Mouse (Mus musculus) left cerebral cortex, postnatal 36 days (tissue): Measurements from ENCODE around the gene Bcap31. TPM values are rescaled to one million over a fixed set of nuclear protein-coding genes. Genes with fewer than 3 reads are reported as not detected.
"Not testable (repeated sequence)": the region's sequence is repeated elsewhere in the genome, so short reads cannot be mapped to it uniquely, and the experiment has no call there.

Experiments
- DNase-seq, 2 experiments: peaks; one replicate each; pipeline ENCODE4 v3.0.0; 2021 to 2022; ENCODE audit warnings: low spot score in 2 of 2, mixed read lengths in 1 of 2
- intact Hi-C: fragments of 180-260 bp; cut with DNase I; formaldehyde crosslinking; loops from one replicate; pipeline ENCODE4 v1.15.1; 2025
- total RNA-seq, 2 experiments: library from RNA; stranded (reverse); gene quantifications; 2 replicates each; pipeline ENCODE4 v1.2.3; 2021

The Bcap31 gene
- total RNA-seq, result 10 to 100 TPM; 77.9 to 83.8 TPM

DNA sequence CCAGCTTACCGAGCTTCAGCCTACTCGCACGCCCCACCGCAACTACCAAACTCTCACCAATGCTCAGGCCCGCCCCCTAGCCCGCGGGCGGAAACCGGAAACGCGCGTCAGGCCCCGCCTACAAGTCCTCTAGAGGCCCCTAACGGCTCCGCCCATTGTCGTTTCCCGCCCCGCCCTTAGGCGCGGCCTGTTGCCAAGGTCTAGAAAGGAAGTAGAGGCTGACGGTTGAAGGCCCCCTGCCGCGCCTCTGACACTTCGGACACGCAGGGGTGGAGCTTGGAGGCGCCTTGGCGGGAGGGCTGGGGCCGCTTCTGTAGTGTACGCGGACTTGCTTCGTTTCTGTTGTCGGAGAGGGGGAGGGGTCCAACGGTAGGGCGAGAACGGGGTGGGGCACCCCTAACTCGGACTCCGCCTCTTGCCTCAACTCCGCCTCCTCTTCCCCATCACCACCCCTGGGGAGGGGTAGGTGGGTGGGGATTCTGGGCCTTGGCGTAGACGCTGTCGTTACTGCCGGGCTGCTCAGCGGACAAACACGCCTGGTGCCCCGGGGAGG lies at the start of gene Bcap31, which contains the start of gene Abcd1:
Gene Bcap31 (minus strand): TSS at position 67 of the 553 bp plus-strand sequence.
Gene Abcd1 (plus strand): TSS at position 489 of the 553 bp plus-strand sequence.
- DNase-seq, result peak; percentile 85 to 86

GRCm38 (mm10) chrX:73765311-73765710 lies 49.3 kb upstream of the Bcap31 start:
- no peak for DNase-seq
- intact Hi-C loops, result no loop called here

More for the DNA sequence above, at the start of gene Bcap31, which contains the start of gene Abcd1:
- intact Hi-C loops, result loop anchor here (5.0 kb wide), 2 partner anchors 66 to 181 kb away; partner anchors contain the start of gene L1cam

DNA sequence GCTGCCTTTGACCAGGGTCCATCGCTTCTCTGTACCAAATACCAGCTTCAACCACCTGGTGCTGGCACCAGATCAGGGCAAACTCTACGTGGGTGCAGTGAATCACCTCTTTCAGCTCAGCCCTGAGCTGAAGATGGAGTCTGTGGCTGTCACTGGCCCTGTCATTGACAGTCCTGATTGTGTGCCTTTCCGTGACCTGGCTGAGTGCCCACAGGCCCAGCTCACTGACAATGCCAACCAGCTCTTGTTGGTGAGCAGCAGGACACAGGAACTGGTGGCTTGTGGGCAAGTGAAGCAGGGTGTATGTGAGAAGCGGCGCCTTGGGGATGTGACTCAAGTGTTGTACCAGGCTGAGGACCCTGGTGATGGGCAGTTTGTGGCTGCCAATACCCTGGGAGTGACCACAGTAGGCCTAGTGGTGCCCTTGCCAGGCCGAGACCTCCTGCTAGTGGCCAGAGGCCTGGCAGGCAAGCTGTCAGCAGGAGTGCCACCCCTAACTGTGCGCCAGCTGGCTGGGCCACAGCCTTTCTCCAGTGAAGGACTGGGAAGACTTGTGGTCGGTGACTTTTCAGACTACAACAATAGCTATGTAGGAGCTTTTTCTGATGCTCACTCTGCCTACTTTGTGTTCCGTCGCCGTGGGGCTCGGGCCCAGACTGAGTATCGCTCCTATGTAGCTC lies 42.8 kb upstream of the Bcap31 start:
- no peak for DNase-seq
- intact Hi-C loops, result no loop called here

DNA sequence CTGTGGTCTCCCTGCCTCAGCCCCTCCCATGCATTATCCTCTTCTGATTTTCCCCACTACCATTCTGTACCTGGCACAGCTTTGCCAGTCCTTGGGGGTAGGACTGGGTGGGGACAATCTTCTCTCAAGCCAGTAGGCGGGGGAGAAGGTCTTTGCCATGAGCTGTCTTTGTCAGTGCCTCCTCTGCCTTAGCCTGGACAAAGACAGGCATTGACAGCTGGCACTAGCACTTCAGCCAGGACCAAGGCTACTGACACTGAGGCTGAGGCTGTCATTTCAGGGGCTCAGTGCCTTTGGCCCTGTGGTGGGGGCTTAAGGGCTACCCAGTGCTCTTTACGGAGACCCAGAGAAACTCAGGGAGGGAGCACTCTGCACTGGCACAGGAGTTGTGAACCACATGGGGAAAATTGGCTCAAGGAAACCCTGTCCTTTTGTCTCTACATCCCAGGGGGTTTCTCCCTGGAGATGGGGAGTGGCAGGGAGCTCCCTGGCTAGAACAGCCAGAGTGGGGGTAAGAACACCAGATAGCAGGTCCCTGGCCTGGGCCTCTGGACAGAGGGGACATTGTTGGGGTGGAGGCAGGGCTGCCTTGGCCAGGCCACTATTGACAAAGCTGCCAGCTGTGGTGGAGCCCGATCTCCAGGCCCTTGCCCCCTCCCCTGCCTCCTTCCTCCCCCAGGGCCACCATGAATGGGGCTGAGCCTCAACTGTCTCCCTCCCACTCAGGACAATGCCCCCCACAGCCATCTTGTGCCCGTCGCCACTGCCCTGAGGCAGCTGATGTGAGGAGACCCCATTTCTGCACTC lies 40.6 kb upstream of the Bcap31 start, which contains the start of gene Plxnb3:
Gene Plxnb3 (plus strand): TSS at position 757 of the 807 bp plus-strand sequence.
- DNase-seq, result no peak
- intact Hi-C loops, result no loop called here

- intact Hi-C loops, result no loop called here
- no peak for DNase-seq
Measured at GRCm38 (mm10) chrX:73748977-73749376, 33.0 kb upstream of the Bcap31 start.

- intact Hi-C loops, result no loop called here
- no peak for DNase-seq
Measured at GRCm38 (mm10) chrX:73744774-73745481, 29.0 kb upstream of the Bcap31 start.

DNA sequence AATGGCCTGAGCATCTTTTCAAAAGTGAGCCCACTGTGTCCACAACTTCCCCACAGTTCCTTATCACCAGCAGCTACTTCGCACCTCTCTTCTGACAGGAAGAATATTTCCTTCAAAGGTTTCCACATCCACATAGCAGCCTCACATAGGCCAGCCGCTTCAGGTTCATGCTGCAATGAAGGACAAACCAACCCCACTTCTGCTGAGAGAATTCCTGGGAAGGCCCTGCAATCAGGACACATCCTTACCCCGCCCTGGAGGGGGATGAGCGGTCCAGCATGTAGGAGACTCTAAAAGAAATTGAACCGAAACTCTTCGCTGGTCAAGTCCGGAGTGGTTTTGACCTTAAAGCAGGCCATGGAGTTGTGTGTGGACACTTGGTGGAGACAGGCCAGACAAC lies 23.9 kb upstream of the Bcap31 start:
- DNase-seq, intact Hi-C loops: not testable (repeated sequence)

GRCm38 (mm10) chrX:73739151-73739550 lies 23.2 kb upstream of the Bcap31 start:
- no peak for DNase-seq
- intact Hi-C loops, result no loop called here

- no peak for DNase-seq
- intact Hi-C loops, result no loop called here
Measured at GRCm38 (mm10) chrX:73738155-73738554, 22.2 kb upstream of the Bcap31 start.

DNA sequence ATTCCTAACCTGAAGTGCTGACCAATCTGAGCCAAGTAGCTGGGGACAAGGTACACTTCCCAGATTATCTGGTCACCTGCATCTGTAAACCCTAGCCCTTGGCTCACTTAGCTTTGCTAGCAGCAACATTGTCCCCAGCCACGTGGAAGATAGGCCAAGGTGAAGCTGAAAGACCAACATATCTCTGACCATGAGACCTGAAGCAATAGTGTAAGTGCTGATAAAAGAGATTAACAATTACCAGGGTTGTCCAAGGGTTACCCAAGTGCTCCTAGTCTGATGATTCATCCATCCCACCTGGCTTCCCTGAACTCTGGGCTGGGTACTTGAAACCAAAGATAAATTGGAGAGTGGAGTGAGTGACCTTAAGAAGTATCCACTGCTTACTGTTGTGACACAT lies 14.9 kb upstream of the Bcap31 start:
- intact Hi-C loops, result no loop called here
- no peak for DNase-seq

DNA sequence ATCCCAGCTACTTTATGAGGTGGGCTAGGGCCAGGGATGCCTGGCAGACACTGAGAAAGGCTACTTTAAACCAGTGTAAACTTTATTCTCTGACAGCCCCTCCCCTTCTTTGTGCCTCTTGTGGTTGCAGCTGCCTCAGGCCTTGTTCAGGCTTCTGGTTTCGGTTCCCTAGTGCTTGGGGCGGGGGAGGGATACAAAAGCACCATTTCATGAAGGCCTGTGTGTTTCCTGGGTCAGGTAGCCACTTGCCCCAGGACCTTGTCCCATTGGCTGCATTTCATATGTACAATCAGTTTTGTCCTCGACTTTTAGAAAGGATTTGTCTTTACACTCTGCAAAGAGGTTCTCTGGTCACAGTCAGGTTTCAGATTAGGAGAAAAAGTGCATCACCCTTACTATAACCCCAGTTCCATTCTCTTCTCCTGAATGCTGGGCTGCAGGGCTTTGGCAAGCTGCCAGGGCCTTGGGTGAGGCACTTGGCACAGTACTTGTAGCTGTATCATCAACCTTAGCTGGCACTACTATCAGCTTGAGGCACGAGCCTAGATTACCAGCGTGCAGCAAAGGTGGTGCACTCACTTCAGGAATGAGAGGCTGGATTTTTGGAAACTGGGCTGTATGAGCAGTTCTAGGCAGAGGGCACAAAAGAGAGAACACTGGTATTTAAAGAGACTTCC lies 2.8 kb upstream of the Bcap31 start:
- DNase-seq, result peak in 1 of 2 experiments; percentile 10
- intact Hi-C loops, result loop anchor here (5.0 kb wide), 2 partner anchors 63 to 178 kb away; partner anchors contain the start of gene L1cam

GRCm38 (mm10) chrX:73718271-73718670 lies 2.3 kb upstream of the Bcap31 start:
- no peak for DNase-seq
- intact Hi-C loops, result loop anchor here (5.0 kb wide), 2 partner anchors 64 to 179 kb away; partner anchors contain the start of gene L1cam

- no peak for DNase-seq
- intact Hi-C loops, result loop anchor here (5.0 kb wide), 2 partner anchors 65 to 180 kb away; partner anchors contain the start of gene L1cam
Measured at GRCm38 (mm10) chrX:73717667-73718066, 1.7 kb upstream of the Bcap31 start.

GRCm38 (mm10) chrX:73716709-73717545 lies 952 bp upstream of the Bcap31 start:
- intact Hi-C loops, result loop anchor here (5.0 kb wide), 2 partner anchors 65 to 180 kb away; partner anchors contain the start of gene L1cam

GRCm38 (mm10) chrX:73715476-73716108 lies 383 bp downstream of the Bcap31 start:
- intact Hi-C loops, result loop anchor here (5.0 kb wide), 2 partner anchors 67 to 182 kb away; partner anchors contain the start of gene L1cam

More at GRCm38 (mm10) chrX:73716709-73717545, 952 bp upstream of the Bcap31 start:
- DNase-seq, result peak; percentile 6 to 12

GRCm38 (mm10) chrX:73700472-73700871 lies 15.5 kb downstream of the Bcap31 start:
- intact Hi-C loops, result no loop called here
- no peak for DNase-seq

More at GRCm38 (mm10) chrX:73715476-73716108, 383 bp downstream of the Bcap31 start:
- peak in 1 of 2 experiments; percentile 17 for DNase-seq

- intact Hi-C loops, result no loop called here
- DNase-seq, result peak in 1 of 2 experiments; percentile 37
Measured at GRCm38 (mm10) chrX:73690917-73691629, 24.9 kb downstream of the Bcap31 start.
